Mouse (Mus musculus) lung, postnatal 25 days (tissue): ENCODE measurements around the gene Gimap9.

ENCODE experiments used
- DNase-seq: peaks from one replicate; pipeline ENCODE4 v3.0.0; 2022; ENCODE audit warnings: low spot score

Gimap9 gene

GRCm38 (mm10) chr6:48689320-48689719, 13.4 kb downstream of the Gimap9 start:
- no peak for DNase-seq

- DNase-seq = no peak
Observed at GRCm38 (mm10) chr6:48692962-48693361, 17.0 kb downstream of the Gimap9 start.

- DNase-seq = no peak
Observed at GRCm38 (mm10) chr6:48696830-48697554, 21.1 kb downstream of the Gimap9 start.

GRCm38 (mm10) chr6:48697555-48697930, 21.6 kb downstream of the Gimap9 start:
- no peak for DNase-seq

- no peak for DNase-seq
Observed at GRCm38 (mm10) chr6:48698066-48698856, 22.3 kb downstream of the Gimap9 start.

DNA sequence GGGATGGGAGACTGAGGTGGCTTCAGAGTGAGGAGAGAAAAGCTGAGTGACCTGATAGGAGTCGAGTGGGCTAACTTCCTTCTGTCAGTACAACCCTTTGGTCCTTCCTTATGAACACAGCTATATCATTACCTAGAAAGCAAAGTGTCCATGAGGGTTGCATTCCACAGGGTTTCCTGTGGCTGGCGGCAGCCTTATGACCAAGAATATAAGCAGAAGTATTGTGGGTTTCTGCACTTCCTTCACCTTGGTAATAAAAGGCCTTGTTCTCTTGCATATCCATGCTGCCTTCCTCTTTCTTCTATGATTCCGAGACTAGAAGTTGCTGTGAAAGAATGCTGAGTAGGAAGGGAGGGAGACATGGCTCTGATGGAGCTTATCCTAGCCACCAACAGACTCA, 23.0 kb downstream of the Gimap9 start:
- DNase-seq = no peak

GRCm38 (mm10) chr6:48700251-48701075, 24.5 kb downstream of the Gimap9 start:
- peak; percentile 87 for DNase-seq

DNA sequence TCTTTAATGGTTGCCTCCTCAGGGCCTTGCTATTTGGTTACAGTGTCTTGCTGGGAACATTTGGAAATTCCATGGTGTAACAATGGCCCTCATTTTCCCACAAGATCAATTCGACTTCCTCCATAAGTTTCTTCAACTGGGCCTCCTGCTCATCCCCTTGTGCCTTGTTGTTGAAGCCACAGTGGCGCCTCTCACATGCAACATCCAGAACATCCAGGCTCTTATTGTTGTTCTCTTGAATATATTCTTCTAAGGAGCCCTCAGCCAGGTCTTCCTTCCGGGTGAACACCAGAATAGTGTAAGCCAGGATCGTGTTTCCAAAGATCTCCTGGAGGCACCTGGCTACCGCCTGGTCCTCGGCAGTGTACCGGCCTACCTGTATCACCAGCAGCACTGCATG, 26.2 kb downstream of the Gimap9 start:
- no peak for DNase-seq

DNA sequence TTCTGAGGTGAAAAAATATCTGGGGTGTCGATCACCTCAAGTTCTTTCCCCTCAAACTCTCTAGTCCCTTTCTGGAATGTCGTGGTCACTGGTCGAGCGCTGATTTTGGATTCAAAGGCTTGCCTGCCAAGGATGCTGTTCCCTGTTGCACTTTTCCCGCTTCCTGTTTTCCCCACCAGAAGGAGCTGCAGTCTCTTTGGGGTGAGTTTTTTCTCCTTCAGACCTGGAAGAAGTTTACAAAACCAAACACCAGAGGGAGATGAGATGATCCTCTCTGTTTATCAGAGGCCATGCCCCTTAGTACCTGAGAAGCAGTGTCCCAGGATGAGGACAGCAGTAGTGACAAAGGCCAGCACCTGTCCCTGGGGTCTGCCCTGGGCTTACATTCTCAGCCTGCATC, 26.7 kb downstream of the Gimap9 start:
- no peak for DNase-seq

DNA sequence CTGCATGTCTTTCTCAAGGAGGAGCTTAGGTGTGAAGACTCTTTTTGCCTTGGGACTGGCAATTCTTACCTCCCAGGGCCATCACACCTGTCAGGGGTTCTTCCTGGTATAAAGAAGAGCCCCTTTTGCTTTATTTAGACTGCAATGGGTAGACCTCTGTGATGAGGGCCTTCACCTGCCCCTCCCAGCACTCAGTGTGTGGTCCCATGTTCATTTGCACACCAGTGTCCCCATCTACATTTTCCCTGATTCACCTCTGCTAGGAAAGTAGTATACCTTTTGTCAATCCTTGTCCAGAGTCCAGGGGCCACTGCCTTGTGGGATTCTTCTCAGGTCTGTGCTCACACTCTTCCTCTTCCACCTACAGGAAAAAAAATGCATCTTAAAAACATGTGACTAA, 28.2 kb downstream of the Gimap9 start:
- no peak for DNase-seq

- DNase-seq = no peak
Observed at GRCm38 (mm10) chr6:48706130-48706529, 30.2 kb downstream of the Gimap9 start.

GRCm38 (mm10) chr6:48718455-48718854, 42.5 kb downstream of the Gimap9 start, which contains the start of the genes Gm28053 and Gimap7:
Gene Gm28053 (plus strand): TSS chr6:48718607.
Gene Gimap7 (plus strand): TSS chr6:48718621.
- peak; percentile 50 for DNase-seq

- no peak for DNase-seq
Observed at GRCm38 (mm10) chr6:48720326-48720725, 44.4 kb downstream of the Gimap9 start.

DNA sequence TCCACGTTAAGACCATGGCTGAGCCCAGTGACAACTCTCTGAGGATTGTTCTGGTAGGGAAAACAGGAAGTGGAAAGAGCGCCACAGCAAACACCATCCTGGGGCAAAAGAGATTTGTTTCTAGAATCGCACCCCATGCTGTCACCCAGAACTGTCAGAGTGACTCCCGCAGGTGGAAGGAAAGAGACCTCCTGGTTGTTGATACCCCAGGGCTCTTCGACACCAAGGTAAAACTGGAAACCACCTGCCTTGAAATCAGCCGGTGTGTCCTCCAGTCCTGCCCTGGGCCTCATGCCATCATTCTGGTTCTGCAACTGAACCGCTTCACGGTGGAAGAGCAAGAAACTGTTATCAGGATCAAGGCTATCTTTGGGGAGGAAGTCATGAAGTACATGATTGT, 47.5 kb downstream of the Gimap9 start:
- no peak for DNase-seq

- DNase-seq = peak; percentile 88
Observed at GRCm38 (mm10) chr6:48725476-48725875, 49.5 kb downstream of the Gimap9 start.

GRCm38 (mm10) chr6:48727761-48728160, 51.8 kb downstream of the Gimap9 start:
- DNase-seq = no peak
